Mouse (Mus musculus): ENCODE data around the gene Cfap43.

DNA sequence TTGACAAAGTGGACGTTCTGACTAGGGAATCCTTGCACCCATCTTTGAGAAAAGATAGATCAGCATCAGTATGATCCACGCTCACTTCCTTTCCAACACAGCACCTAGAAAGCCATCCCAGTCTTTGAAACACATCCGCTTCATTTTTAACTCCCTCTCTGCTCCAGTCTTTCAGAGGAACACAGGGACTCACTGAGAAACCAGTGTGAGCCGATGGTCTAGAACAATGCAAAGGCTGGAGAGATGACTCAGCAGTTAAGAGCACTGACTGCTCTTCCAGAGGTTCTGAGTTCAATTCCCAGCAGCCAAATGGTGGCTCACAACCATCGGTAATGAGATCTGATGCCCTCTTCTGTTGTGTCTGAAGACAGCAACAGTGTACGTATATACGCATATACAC is 83.3 kb downstream of the Cfap43 start:
- TF ChIP-seq CTCF (IDR thresholded peaks at IDR 0.05; ENCODE audit: extremely low read depth, insufficient read depth, insufficient read length, insufficient replicate concordance): no peak
- TF ChIP-seq POLR2A (IDR thresholded peaks at IDR 0.05; ENCODE audit: low read depth, low read length): no peak
